Mouse (Mus musculus): ENCODE results near the gene Gm614. TPM values are rescaled to one million over a fixed set of nuclear protein-coding genes. Genes with fewer than 3 reads are reported as not detected.

Gene Gm614
- total and polyA plus RNA-seq, 3 experiments = 0.64 to 6.5 (median 1.3) TPM

DNA sequence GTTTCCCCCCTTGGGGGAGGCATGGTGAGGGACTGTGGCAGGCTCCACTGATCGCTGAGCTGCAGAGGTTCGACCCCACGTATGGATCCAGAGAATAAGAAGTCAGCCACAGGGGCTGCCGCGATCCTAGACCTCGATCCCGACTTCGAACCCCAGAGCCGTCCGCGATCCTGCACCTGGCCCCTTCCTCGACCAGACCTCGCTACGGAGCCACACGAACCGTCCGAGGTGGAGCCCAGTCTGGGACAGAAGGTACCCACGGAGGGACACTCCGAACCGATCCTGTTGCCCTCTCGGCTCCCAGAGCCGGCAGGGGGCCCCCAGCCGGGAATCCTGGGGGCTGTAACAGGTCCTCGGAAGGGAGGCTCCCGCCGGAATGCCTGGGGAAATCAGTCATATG, 9.1 kb downstream of the Gm614 start:
- peak overlapping the region; percentile 46 for H3K27ac ChIP-seq (ENCODE audit: insufficient read depth, low read depth)
- TF ChIP-seq KAT2A (IDR thresholded peaks at IDR 0.05; ENCODE audit: insufficient replicate concordance, low read length) = no peak
- no peak for TF ChIP-seq USF2 (conservative IDR thresholded peaks at IDR 0.05; ENCODE audit: low read depth, low read length)
- no peak; the same call in 1 of the 2 replicates for TF ChIP-seq ELF1 (IDR thresholded peaks at IDR 0.05; ENCODE audit: low read depth, low read length)
- no peak for TF ChIP-seq RCOR1 (conservative IDR thresholded peaks at IDR 0.05; ENCODE audit: low read depth, low read length)
- TF ChIP-seq CTCF (conservative IDR thresholded peaks at IDR 0.05 in 1 of 2, IDR thresholded peaks at IDR 0.05 in 1 of 2; ENCODE audit: low read depth in 2 of 2, low read length in 2 of 2) = no peak
- TF ChIP-seq MEF2A (IDR thresholded peaks at IDR 0.05; ENCODE audit: borderline replicate concordance, low read depth, low read length) = no peak
- peak; percentile 20; the same call in 1 of the 2 replicates for TF ChIP-seq CHD2 (IDR thresholded peaks at IDR 0.05; ENCODE audit: low read length)
- no peak for TF ChIP-seq SIN3A (IDR thresholded peaks at IDR 0.05; ENCODE audit: low read length)
- H3K79me2 ChIP-seq (replicated peaks; ENCODE audit: control insufficient read depth, extremely low read depth, insufficient read depth, poor library complexity, severe bottlenecking) = no peaks in the 10 kb centered on the region
- H3K27me3 ChIP-seq (replicated peaks) = no peaks in the 10 kb centered on the region
- peak overlapping the region; percentile 80 for H3K9ac ChIP-seq (ENCODE audit: insufficient read depth, low read depth)
- in situ Hi-C loops (cut with MboI; ENCODE audit: low pct_ligation_motif_present, low pct_unique_long_range_greater_than_20kb, low sequenced_read_pairs) (no loop called here), dilution Hi-C loops (cut with MboI; ENCODE audit: extremely low pct_ligation_motif_present, extremely low pct_unique_long_range_greater_than_20kb, low sequenced_read_pairs) (no loop called here)
- H3K9me3 ChIP-seq (replicated peaks; ENCODE audit: low read length) = no peaks in the 10 kb centered on the region
- peaks cover 17 to 27% of the 10 kb centered on the region in 2 experiments for H3K36me3 ChIP-seq (replicated peaks in 1 of 2; ENCODE audit: control insufficient read depth in 1 of 2, insufficient read depth in 1 of 2, low read length in 1 of 2)
- peak overlapping the region; percentile 55 for H3K4me2 ChIP-seq (ENCODE audit: insufficient read depth, low read depth, poor library complexity, severe bottlenecking)
- DNase-seq (ENCODE audit: extremely low read depth) = no peak
- H3K4me3 ChIP-seq (replicated peaks in 1 of 3; ENCODE audit: low read depth in 2 of 3, low read length in 2 of 3, poor library complexity in 1 of 3) = peak overlapping the region; percentile 23 to 68 (median 56)
- 0 out of 4 replicates have a peak, but pooled peaks cover 0 to 13% of the 10 kb centered on the region in 2 experiments for H3K4me1 ChIP-seq (ENCODE audit: control insufficient read depth in 1 of 2, insufficient read depth in 2 of 2)

DNA sequence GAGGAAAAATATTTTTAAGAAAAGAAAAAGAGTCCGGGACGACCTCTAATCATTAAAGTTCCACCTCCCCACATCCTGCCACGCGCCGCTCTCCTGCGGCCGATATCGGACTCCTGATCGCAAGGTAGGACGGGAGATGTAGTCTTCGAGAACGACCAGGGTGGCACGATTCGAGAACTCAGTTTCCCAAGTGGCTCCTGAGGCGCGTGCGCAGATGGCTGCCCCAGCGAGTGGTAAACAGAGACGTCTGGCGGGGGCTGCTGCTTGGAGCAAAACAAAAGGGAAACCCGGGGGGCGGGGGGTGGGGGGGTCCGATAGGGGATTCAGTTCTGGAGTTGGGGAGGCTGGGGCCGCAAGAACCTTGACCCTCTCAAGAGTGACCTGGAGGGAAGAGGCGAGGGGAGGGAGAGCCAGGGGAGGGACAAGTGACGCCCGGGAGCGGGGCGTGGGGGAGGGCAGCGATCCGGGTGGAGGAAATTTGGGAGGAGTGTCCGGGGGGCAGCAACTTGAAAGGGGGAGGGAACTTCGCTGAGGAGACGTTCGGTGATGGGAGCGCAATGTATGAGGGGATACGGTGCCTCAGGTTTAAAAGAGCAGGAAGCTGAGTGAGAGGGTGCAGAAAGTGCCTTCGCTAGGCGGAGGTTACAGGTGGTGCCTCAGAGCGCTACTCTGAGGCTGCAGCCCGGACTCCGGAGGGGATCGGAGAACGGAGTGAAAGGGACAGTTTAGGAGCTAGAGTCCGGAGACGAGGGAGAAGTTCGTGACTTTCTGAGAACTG, 9.7 kb downstream of the Gm614 start, which contains the start of gene Foxo4:
Foxo4 (plus strand) TSS at position 577 of the 778 bp plus-strand sequence.
- H3K4me1 ChIP-seq (ENCODE audit: control insufficient read depth in 1 of 2, insufficient read depth in 2 of 2) = 0 out of 4 replicates have a peak, but pooled peaks cover 0 to 11% of the 10 kb centered on the region in 2 experiments
- DNase-seq (ENCODE audit: extremely low read depth) = peak; percentile 89
- TF ChIP-seq HCFC1 (IDR thresholded peaks at IDR 0.05; ENCODE audit: low read depth, low read length) (peak; percentile 89), GABPA (IDR thresholded peaks at IDR 0.05; ENCODE audit: insufficient replicate concordance, low read depth, low read length) (no peak; the same call in 1 of the 2 replicates), NELFE (IDR thresholded peaks at IDR 0.05; ENCODE audit: low read depth, low read length) (peak; percentile 38), MEF2A (IDR thresholded peaks at IDR 0.05; ENCODE audit: borderline replicate concordance, low read depth, low read length) (0 out of 2 replicates have a peak, but pooled peaks have one; percentile 9), POLR2AphosphoS2 (IDR thresholded peaks at IDR 0.05; ENCODE audit: low read depth, low read length) (0 out of 2 replicates have a peak, but pooled peaks have one; percentile 33), E2F4 (IDR thresholded peaks at IDR 0.05; ENCODE audit: insufficient replicate concordance, low read depth, low read length) (no peak), MXI1 (IDR thresholded peaks at IDR 0.05; ENCODE audit: low read depth, low read length) (peak; percentile 51), TCF12 (IDR thresholded peaks at IDR 0.05; ENCODE audit: low read depth, low read length) (0 out of 2 replicates have a peak, but pooled peaks have one; percentile 28), POLR2A (IDR thresholded peaks at IDR 0.05; ENCODE audit: low read depth, low read length) (peak; percentile 66), MYC (IDR thresholded peaks at IDR 0.05; ENCODE audit: low read depth, low read length) (peak; percentile 75), IRF4 (IDR thresholded peaks at IDR 0.05; ENCODE audit: low read depth, low read length) (no peak; the same call in 1 of the 2 replicates), TBP (conservative IDR thresholded peaks at IDR 0.05; ENCODE audit: low read depth, low read length) (peak; percentile 75), ZMIZ1 (IDR thresholded peaks at IDR 0.05; ENCODE audit: low read depth, low read length) (peak; percentile 63; the same call in 1 of the 2 replicates), NRF1 (IDR thresholded peaks at IDR 0.05; ENCODE audit: low read depth, low read length) (peak; percentile 83), JUND (conservative IDR thresholded peaks at IDR 0.05; ENCODE audit: low read depth, low read length) (no peak), SIN3A (IDR thresholded peaks at IDR 0.05; ENCODE audit: low read length) (peak; percentile 73), ETS1 (conservative IDR thresholded peaks at IDR 0.05; ENCODE audit: low read depth, low read length) (no peak), KAT2A (IDR thresholded peaks at IDR 0.05; ENCODE audit: insufficient replicate concordance, low read length) (peak; percentile 63; the same call in 1 of the 2 replicates), RAD21 (IDR thresholded peaks at IDR 0.05; ENCODE audit: low read depth, low read length) (no peak), USF2 (conservative IDR thresholded peaks at IDR 0.05; ENCODE audit: low read depth, low read length) (no peak), MAZ (IDR thresholded peaks at IDR 0.05; ENCODE audit: low read depth, low read length) (0 out of 2 replicates have a peak, but pooled peaks have one; percentile 31), ZC3H11A (IDR thresholded peaks at IDR 0.05; ENCODE audit: low read depth, low read length) (no peak), BHLHE40 (IDR thresholded peaks at IDR 0.05; ENCODE audit: low read depth, low read length) (peak; percentile 43), MAX (IDR thresholded peaks at IDR 0.05; ENCODE audit: low read length) (peak; percentile 56; the same call in 1 of the 2 replicates)
- H3K79me2 ChIP-seq (replicated peaks; ENCODE audit: control insufficient read depth, extremely low read depth, insufficient read depth, poor library complexity, severe bottlenecking) = no peaks in the 10 kb centered on the region
- H3K4me2 ChIP-seq (ENCODE audit: insufficient read depth, low read depth, poor library complexity, severe bottlenecking) = peak within 1 kb of the TSS; percentile 56
- no peaks in the 10 kb centered on the region for H3K27me3 ChIP-seq (replicated peaks)
- peak within 1 kb of the TSS; percentile 85 for H3K9ac ChIP-seq (ENCODE audit: insufficient read depth, low read depth)
- H3K36me3 ChIP-seq (replicated peaks in 1 of 2; ENCODE audit: control insufficient read depth in 1 of 2, insufficient read depth in 1 of 2, low read length in 1 of 2) = peaks cover 11 to 21% of the 10 kb centered on the region in 2 experiments
- peak within 1 kb of the TSS; percentile 46 for H3K27ac ChIP-seq (ENCODE audit: insufficient read depth, low read depth)
- H3K9me3 ChIP-seq (replicated peaks; ENCODE audit: low read length) = no peaks in the 10 kb centered on the region
- H3K4me3 ChIP-seq (replicated peaks in 1 of 3; ENCODE audit: low read depth in 2 of 3, low read length in 2 of 3, poor library complexity in 1 of 3) = peak within 1 kb of the TSS; percentile 34 to 68 (median 56)
- dilution Hi-C loops (cut with MboI; ENCODE audit: extremely low pct_ligation_motif_present, extremely low pct_unique_long_range_greater_than_20kb, low sequenced_read_pairs) = no loop called here
- in situ Hi-C loops (cut with MboI; ENCODE audit: low pct_ligation_motif_present, low pct_unique_long_range_greater_than_20kb, low sequenced_read_pairs) = no loop called here

All from CH12.LX (cell line).